Mouse (Mus musculus): ENCODE measurements around the gene Kcnn1.

- TF ChIP-seq CTCF (IDR thresholded peaks at IDR 0.05; ENCODE audit: low read depth, low read length): no peak
- no peak for TF ChIP-seq GATA1 (IDR thresholded peaks at IDR 0.05; ENCODE audit: borderline replicate concordance, low read length)
Observed at GRCm38 (mm10) chr8:70856541-70857197, 6.4 kb downstream of the Kcnn1 start.
